Mouse (Mus musculus) lung, postnatal 4 days (tissue): ENCODE measurements around the gene Prdx1.

Source experiments
- DNase-seq, 2 experiments: peaks; one replicate each; pipeline ENCODE4 v3.0.0; 2021

Prdx1 gene

DNA sequence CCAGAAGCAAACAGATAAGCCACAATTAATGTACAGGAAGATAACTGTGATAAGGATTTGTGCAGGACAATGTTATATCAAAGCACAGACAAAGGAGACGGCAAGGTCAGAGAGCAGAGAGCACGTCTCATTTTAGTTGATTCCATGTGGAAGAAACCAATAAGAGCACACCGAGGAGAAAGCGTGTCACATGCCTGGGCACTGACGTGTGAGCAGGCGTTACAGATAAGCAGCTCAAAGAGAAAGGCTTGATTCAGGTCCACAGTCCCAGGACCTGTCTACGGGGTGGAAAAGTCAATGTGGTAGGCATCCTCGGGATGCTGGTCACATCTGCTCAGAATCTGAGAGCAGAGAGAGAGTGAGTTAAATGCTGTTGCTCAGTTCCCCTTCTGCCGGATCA lies 45.7 kb downstream of the Prdx1 start:
- DNase-seq: no peak

- no peak for DNase-seq
Measured at GRCm38 (mm10) chr4:116732355-116732754, 47.0 kb downstream of the Prdx1 start.

DNA sequence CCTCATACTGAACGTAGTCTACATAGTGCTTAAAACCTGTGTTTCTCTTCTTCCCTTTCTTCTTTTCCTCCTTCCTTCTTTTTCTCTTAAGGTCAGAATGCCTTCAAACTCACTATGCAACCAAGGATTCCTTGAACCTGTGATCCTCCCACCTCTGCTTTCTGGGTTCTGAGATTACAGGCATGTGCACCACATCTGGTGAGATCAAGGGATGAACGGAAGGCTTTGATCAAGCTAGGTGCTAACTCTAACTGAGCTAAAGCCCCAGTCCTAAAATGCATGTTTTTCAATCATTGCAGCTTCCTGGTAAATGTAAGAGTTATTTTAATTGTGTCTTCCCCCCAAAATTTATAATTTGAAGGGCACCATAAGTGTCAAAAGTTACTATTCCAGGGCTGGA lies 49.7 kb downstream of the Prdx1 start:
- no peak for DNase-seq

- DNase-seq: no peak
Measured at GRCm38 (mm10) chr4:116738972-116739751, 53.8 kb downstream of the Prdx1 start.

DNA sequence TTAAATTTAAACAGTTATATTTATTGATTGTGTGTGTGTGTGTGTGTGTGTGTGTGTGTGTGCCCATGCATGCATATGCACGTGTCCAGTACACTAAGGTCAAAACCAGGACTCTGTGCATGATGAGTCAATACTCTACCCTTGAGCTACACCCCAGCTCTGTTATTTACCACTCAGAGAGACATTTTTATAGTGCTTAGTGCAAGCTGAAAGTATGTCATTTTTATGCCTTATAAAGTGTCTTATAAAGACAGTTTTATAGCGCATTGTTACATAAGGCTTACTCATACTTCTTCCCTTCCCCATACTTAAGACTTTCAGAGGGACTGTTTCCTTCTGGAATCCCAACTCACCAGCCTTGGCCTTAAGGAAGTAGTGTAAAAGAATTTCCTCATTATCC lies 64.4 kb downstream of the Prdx1 start:
- DNase-seq: no peak
